Mouse (Mus musculus) midbrain, embryonic 14.5 days (tissue): Measurements from ENCODE around the gene Pcsk4. TPM values are rescaled to one million over a fixed set of nuclear protein-coding genes. Genes with fewer than 3 reads are reported as not detected.

Experiments used
- ATAC-seq: fragments of 200-750 bp; cut with Nextera tagmentation; 2 replicates; pipeline ENCODE4 v1.8.0; 2017; ENCODE audit warnings: moderate number of reproducible peaks, moderate library complexity; ENCODE audit not compliant: low FRiP score, low TSS enrichment
- DNase-seq: peaks from one replicate; pipeline ENCODE4 v3.0.0-alpha.2; 2015
- H3K27ac ChIP-seq: fragments of 300-500 bp; sonication (generic); replicated peaks from 2 replicates; pipeline ENCODE4 v1.5.1; 2014; ENCODE audit warnings: mild to moderate bottlenecking, low read depth, low read length, moderate library complexity
- H3K27me3 ChIP-seq: fragments of 300-500 bp; sonication (generic); 2 replicates; pipeline ENCODE4 v1.6.1; 2014; ENCODE audit warnings: low read length, control low read depth, mixed read lengths; ENCODE audit not compliant: control insufficient read depth, insufficient read depth
- H3K36me3 ChIP-seq: fragments of 300-500 bp; sonication (generic); 2 replicates; pipeline ENCODE4 v1.6.1; 2014; ENCODE audit warnings: low read length, control low read depth; ENCODE audit not compliant: control insufficient read depth, insufficient read depth
- H3K4me1 ChIP-seq: fragments of 300-500 bp; sonication (generic); 2 replicates; pipeline ENCODE4 v1.6.1; 2014; ENCODE audit warnings: mild to moderate bottlenecking, antibody characterized with exemption, low read length, control low read depth; ENCODE audit not compliant: control insufficient read depth, insufficient read depth
- H3K4me2 ChIP-seq: fragments of 300-500 bp; sonication (generic); 2 replicates; pipeline ENCODE4 v1.6.1; 2014; ENCODE audit warnings: mild to moderate bottlenecking, low read length, moderate library complexity
- H3K4me3 ChIP-seq: fragments of 300-500 bp; sonication (generic); replicated peaks from 2 replicates; pipeline ENCODE4 v1.5.1; 2014; ENCODE audit warnings: low read depth, low read length
- H3K9ac ChIP-seq: fragments of 300-500 bp; sonication (generic); replicated peaks from 2 replicates; pipeline ENCODE4 v1.6.1; 2014; ENCODE audit warnings: mild to moderate bottlenecking, low read length, moderate library complexity
- H3K9me3 ChIP-seq: fragments of 300-500 bp; sonication (generic); 2 replicates; pipeline ENCODE4 v1.6.1; 2016; ENCODE audit warnings: low read length, control low read depth, mixed read lengths; ENCODE audit not compliant: control insufficient read depth
- WGBS: fragments of 180-500 bp; shearing (Covaris S2); extraction: QIAGEN DNeasy Blood & Tissue Kit; methylation state at CpG from one replicate; pipeline ENCODE4 v1.1.7; 2014; 5-methylcytosine and 5-hydroxymethylcytosine counted together
- polyA plus RNA-seq: library from polyadenylated mRNA; unstranded; fragments of >200 nt; fragmentation: Nextera tagmentation; extraction: Ambion mirVana; gene quantifications from 2 replicates; pipeline ENCODE4 v1.2.1, GENCODE M21; 2014

Pcsk4 gene
- polyA plus RNA-seq, 1 experiment from 2014 or later: 2.5 TPM

DNA sequence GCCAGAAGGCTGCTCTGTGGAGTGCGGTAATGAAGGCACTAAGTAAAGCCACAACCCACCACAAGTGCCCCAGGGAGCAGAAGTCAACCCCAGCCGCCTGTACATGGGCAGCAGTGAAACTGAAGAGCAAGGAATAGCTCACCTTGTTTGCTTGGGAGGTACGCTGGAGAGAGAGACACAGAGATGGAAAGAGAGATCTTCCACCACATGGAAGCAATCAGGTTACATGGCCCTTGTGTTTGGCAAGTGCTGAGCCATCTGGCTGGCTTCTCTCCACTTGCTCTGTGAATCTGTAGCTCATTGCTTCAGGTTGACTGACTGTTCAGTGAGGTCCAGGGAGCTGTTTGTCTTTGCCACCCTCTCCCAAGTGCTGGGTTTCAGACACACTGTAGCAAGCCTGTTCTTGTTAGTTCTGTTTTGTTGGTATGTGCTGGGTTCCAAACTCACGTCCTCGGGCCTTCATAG lies 3.3 kb upstream of the Pcsk4 start:
- H3K9ac ChIP-seq: no peak overlapping the region
- no peak overlapping the region for H3K4me2 ChIP-seq
- 0 out of 2 replicates have a peak, but pooled peaks cover 3% of the 10 kb centered on the region for H3K27me3 ChIP-seq
- ATAC-seq (no peak), DNase-seq (no peak)
- no peaks in the 10 kb centered on the region for H3K9me3 ChIP-seq
- WGBS: 82% methylated on average over 5 of the region's 5 CpGs
- H3K4me1 ChIP-seq: peaks cover 14% of the 10 kb centered on the region
- H3K4me3 ChIP-seq: no peak overlapping the region
- no peak overlapping the region for H3K27ac ChIP-seq
- H3K36me3 ChIP-seq: no peaks in the 10 kb centered on the region

DNA sequence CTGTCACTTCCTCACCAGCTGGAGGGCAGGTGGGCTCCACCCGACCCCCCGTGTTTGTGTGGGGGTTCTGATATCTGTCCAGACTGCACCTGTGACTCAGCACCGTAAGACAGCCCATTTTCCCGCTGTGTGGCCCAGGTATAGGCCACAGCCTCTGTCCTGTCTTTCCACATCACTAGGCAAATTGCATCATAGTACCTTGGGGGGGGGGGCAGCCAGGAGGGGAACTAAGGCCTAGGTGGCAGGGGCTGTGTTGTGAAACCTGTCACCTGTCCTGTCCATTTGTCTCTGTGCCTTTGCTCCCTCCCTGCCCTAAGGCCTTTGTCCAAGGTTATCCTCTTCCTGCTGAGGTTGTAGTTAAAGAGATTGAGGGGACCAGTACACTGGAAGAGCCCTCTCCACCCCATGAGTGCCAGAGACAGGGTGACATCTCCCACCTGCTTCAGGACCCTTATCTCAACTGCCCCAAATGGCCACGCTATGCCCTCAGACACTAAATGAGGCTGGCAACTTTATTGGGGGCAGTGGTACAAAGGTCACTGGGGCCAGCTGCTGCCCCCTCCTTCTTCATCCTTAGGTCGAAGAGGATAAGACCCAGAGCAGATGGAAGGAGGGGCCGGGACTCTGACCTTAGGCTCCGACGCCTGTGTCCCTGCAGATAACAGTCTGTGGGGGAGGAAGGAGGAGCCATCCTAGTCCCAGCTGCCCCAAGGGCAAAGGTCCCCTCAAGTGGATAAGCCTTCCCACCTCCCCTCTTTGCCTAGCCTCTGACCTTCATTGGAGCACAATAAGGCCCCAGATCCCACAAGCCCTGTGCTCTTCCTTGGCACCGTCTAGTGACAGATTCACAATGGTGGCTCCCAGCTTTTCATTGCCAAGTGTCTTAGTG lies 2.6 kb upstream of the Pcsk4 start:
- peaks cover 14% of the 10 kb centered on the region for H3K4me1 ChIP-seq
- no peak overlapping the region for H3K4me3 ChIP-seq
- H3K27me3 ChIP-seq: 0 out of 2 replicates have a peak, but pooled peaks cover 3% of the 10 kb centered on the region
- ATAC-seq (no peak), DNase-seq (no peak)
- no peaks in the 10 kb centered on the region for H3K9me3 ChIP-seq
- no peak overlapping the region for H3K27ac ChIP-seq
- no peak overlapping the region for H3K4me2 ChIP-seq
- H3K36me3 ChIP-seq: no peaks in the 10 kb centered on the region
- WGBS: 64% methylated on average over 10 of the region's 10 CpGs
- no peak overlapping the region for H3K9ac ChIP-seq

- 67% methylated on average over 2 of the region's 2 CpGs for WGBS
- no peak overlapping the region for H3K4me3 ChIP-seq
- no peak overlapping the region for H3K4me2 ChIP-seq
- 0 out of 2 replicates have a peak, but pooled peaks cover 3% of the 10 kb centered on the region for H3K27me3 ChIP-seq
- no peak overlapping the region for H3K27ac ChIP-seq
- no peak for DNase-seq
- ATAC-seq: no peak
- H3K9ac ChIP-seq: no peak overlapping the region
- no peaks in the 10 kb centered on the region for H3K36me3 ChIP-seq
- H3K9me3 ChIP-seq: no peaks in the 10 kb centered on the region
- H3K4me1 ChIP-seq: peaks cover 14% of the 10 kb centered on the region
Observed at GRCm38 (mm10) chr10:80330888-80331287, 1.6 kb upstream of the Pcsk4 start.

- H3K4me2 ChIP-seq: peak overlapping the region; percentile 87
- DNase-seq (no peak), ATAC-seq (no peak)
- under 1% methylated on average over 41 of the region's 41 CpGs for WGBS
- peak overlapping the region; percentile 47; the same call in 1 of the 2 replicates for H3K9ac ChIP-seq
- H3K27ac ChIP-seq: no peak overlapping the region
- peak overlapping the region; percentile 44 for H3K4me3 ChIP-seq
- no peaks in the 10 kb centered on the region for H3K36me3 ChIP-seq
- no peaks in the 10 kb centered on the region for H3K9me3 ChIP-seq
- peaks cover 14% of the 10 kb centered on the region for H3K4me1 ChIP-seq
- 0 out of 2 replicates have a peak, but pooled peaks cover 3% of the 10 kb centered on the region for H3K27me3 ChIP-seq
Observed at GRCm38 (mm10) chr10:80330084-80330483, 786 bp upstream of the Pcsk4 start.

GRCm38 (mm10) chr10:80325045-80325444 lies 4.3 kb downstream of the Pcsk4 start:
- DNase-seq: no peak
- ATAC-seq: no peak
- Histone ChIP-seq H3K27ac (no peak overlapping the region), H3K9me3 (no peaks in the 10 kb centered on the region), H3K9ac (no peak overlapping the region), H3K27me3 (no peaks in the 10 kb centered on the region), H3K4me1 (peaks cover 19% of the 10 kb centered on the region), H3K4me3 (no peak overlapping the region), H3K4me2 (no peak overlapping the region), H3K36me3 (no peaks in the 10 kb centered on the region)
- WGBS: 83% methylated on average over 21 of the region's 21 CpGs

DNA sequence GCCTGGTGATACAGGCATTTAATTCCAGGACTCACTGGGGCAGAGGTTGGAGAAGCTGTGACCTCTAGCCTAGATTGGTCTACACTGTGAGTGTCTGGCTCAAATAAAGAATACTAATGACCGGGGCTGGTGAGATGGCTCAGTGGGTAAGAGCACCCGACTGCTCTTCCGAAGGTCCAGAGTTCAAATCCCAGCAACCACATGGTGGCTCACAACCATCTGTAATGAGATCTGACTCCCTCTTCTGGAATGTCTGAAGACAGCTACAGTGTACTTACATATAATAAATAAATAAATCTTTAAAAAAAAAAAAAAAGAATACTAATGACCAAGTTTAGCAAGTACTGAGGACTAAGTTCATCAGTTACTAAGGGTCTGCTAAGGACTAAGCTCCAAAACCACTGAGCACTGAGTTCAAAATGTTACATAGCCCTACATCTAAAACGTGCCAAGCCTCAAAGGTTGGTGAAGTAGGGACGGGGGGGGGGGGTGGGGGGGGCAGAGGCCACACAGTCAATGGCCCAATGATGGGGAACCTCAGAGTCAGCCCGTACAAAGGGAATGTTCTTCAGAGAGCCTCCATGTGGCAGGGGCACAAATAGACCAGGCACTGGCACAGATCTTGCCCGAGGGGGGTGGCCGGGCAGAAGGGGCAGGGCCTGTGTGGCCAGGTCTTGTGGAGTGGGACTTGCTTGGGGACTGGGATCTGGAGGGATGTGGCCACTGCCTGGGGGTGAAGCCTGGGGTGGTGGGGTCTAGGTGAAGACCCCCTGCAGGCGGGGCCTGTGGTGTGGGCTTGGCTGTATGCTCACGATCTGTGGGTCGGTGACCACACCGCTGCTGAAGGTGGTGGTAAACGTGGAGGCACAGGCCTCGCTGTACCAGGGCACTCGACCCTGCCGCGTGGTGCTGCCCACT lies 4.9 kb downstream of the Pcsk4 start:
- no peak overlapping the region for H3K4me3 ChIP-seq

GRCm38 (mm10) chr10:80323261-80324119 lies 5.8 kb downstream of the Pcsk4 start:
- peak overlapping the region; percentile 81 for H3K4me2 ChIP-seq
- H3K9me3 ChIP-seq: no peaks in the 10 kb centered on the region
- ATAC-seq: peak; percentile 32; the same call in 1 of the 2 replicates
- H3K9ac ChIP-seq: peak overlapping the region; percentile 54
- H3K4me1 ChIP-seq: peaks cover 18% of the 10 kb centered on the region
- DNase-seq: no peak
- peak overlapping the region; percentile 38 for H3K4me3 ChIP-seq
- H3K27ac ChIP-seq: no peak overlapping the region
- peaks cover 5% of the 10 kb centered on the region; the same call in 1 of the 2 replicates for H3K36me3 ChIP-seq
- no peaks in the 10 kb centered on the region for H3K27me3 ChIP-seq
- 2% methylated on average over 46 of the region's 46 CpGs for WGBS

More for the DNA sequence above, 4.9 kb downstream of the Pcsk4 start:
- DNase-seq (no peak), ATAC-seq (no peak)
- peak overlapping the region; percentile 81 for H3K4me2 ChIP-seq
- no peak overlapping the region for H3K9ac ChIP-seq
- H3K4me1 ChIP-seq: peaks cover 22% of the 10 kb centered on the region
- 77% methylated on average over 17 of the region's 17 CpGs for WGBS
- no peak overlapping the region for H3K27ac ChIP-seq
- no peaks in the 10 kb centered on the region for H3K27me3 ChIP-seq
- no peaks in the 10 kb centered on the region for H3K9me3 ChIP-seq
- H3K36me3 ChIP-seq: no peaks in the 10 kb centered on the region

DNA sequence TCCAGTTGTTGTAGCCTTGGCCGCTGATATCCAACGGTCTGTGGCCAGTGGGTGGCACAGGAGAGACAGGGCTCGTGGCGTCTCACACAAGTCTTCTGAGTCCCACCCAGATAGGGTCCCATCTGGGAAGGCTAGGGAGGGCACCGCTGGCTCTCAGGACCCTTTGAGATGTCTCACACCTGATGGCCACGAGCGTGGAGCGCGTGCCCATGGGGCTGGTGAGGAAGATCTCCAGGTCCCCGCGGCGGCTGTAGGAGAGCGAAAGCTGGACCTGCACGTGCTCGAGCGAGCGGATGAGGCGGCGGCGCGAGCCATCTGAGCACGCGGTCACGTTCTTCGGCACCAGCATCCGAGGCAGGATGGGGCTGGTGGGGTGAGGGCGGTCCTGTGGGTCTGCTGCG lies 6.5 kb downstream of the Pcsk4 start:
- Histone ChIP-seq H3K4me2 (peak overlapping the region; percentile 81), H3K9ac (peak overlapping the region; percentile 54), H3K9me3 (no peaks in the 10 kb centered on the region), H3K36me3 (peaks cover 12% of the 10 kb centered on the region), H3K4me1 (peaks cover 18% of the 10 kb centered on the region), H3K27ac (no peak overlapping the region), H3K27me3 (no peaks in the 10 kb centered on the region), H3K4me3 (peak overlapping the region; percentile 38)
- no peak for DNase-seq
- WGBS: 4% methylated on average over 28 of the region's 28 CpGs
- ATAC-seq: no peak
